Mouse (Mus musculus): ENCODE data around the gene Thoc2. TPM values are rescaled to one million over a fixed set of nuclear protein-coding genes. Genes with fewer than 3 reads are reported as not detected.

The Thoc2 gene
- 11.7 TPM for polyA plus RNA-seq (2015; fragmentation: Illumina TruSeq; extraction: RNeasy Lipid Tissue Mini Kit (QIAGEN cat#74804); ENCODE audit: insufficient read depth, low read depth, low replicate concordance)

GRCm38 (mm10) chrX:41920574-41920973 lies at the start of gene Thoc2:
TSS of gene Thoc2 (minus strand) at chrX:41920674.

Other genes with a start within 250 kb of the Thoc2 start
- gene Xiap, start 139.0 kb upstream of the Thoc2 start, polyA plus RNA-seq (2015; fragmentation: Illumina TruSeq; extraction: RNeasy Lipid Tissue Mini Kit (QIAGEN cat#74804); ENCODE audit: insufficient read depth, low read depth, low replicate concordance), result 10.1 TPM
- gene Stag2, start 228.6 kb upstream of the Thoc2 start, polyA plus RNA-seq (2015; fragmentation: Illumina TruSeq; extraction: RNeasy Lipid Tissue Mini Kit (QIAGEN cat#74804); ENCODE audit: insufficient read depth, low read depth, low replicate concordance), result 8.8 TPM